Mouse (Mus musculus) cerebellum, adult 2 months (tissue): ENCODE measurements at regions not wholly inside any gene's neighbourhood (a gene's known extent, or its start where the extent isn't known, plus 50 kb on each side); places are given as distances from the start of the nearest gene placed in this dataset.

Experiments
- DNase-seq, 2 experiments: peaks; one replicate each; pipeline ENCODE4 v3.0.0; 2021
- H3K27ac ChIP-seq: fragments of 200-500 bp; 2 replicates; pipeline ENCODE4 v1.5.1; 2012; ENCODE audit warnings: low read length, control low read depth, inconsistent platforms; ENCODE audit not compliant: insufficient read depth
- H3K27me3 ChIP-seq: fragments of 200-500 bp; 2 replicates; pipeline ENCODE4 v1.6.1; 2012; ENCODE audit warnings: inconsistent platforms, mild to moderate bottlenecking, low read length, moderate library complexity; ENCODE audit not compliant: control insufficient read depth, insufficient read depth
- H3K4me1 ChIP-seq: fragments of 200-500 bp; 2 replicates; pipeline ENCODE4 v1.6.1; 2011; ENCODE audit warnings: low read length; ENCODE audit not compliant: control insufficient read depth, insufficient read depth
- H3K4me3 ChIP-seq: fragments of 200-500 bp; replicated peaks from 2 replicates; pipeline ENCODE3; 2011; ENCODE audit warnings: mild to moderate bottlenecking, low read depth, low read length, control low read depth; ENCODE audit not compliant: insufficient read depth
- CTCF ChIP-seq: fragments of 200-500 bp; IDR thresholded peaks from 2 replicates; pipeline ENCODE4 v1.5.1; 2011; ENCODE audit warnings: low read depth, mild to moderate bottlenecking, control low read depth, low read length, moderate library complexity, borderline replicate concordance; ENCODE audit not compliant: insufficient read depth
- POLR2A ChIP-seq: fragments of 200-500 bp; IDR thresholded peaks from 2 replicates; pipeline ENCODE4 v1.6.1; 2011; ENCODE audit warnings: low read length, control low read depth, borderline replicate concordance; ENCODE audit not compliant: insufficient read depth
- WGBS: fragments of 180-500 bp; shearing (Covaris S2); methylation state at CpG from one replicate; pipeline ENCODE4 v1.1.7; 2018; 5-methylcytosine and 5-hydroxymethylcytosine counted together

- Histone ChIP-seq H3K4me1 (no peaks in the 10 kb centered on the region), H3K27ac (no peak overlapping the region), H3K4me3 (no peak overlapping the region), H3K27me3 (peaks cover 2% of the 10 kb centered on the region; the same call in 1 of the 2 replicates)
- WGBS, result 92% methylated on average over 8 of the region's 8 CpGs
- TF ChIP-seq CTCF, result no peak
- TF ChIP-seq POLR2A, result no peak
- no peak for DNase-seq
Observed at GRCm38 (mm10) chr8:12062710-12063109, 215.9 kb upstream of the A230072I06Rik start.

GRCm38 (mm10) chr8:12064664-12065063, 214.0 kb upstream of the A230072I06Rik start:
- peaks cover 2% of the 10 kb centered on the region; the same call in 1 of the 2 replicates for H3K27me3 ChIP-seq
- no peak overlapping the region for H3K27ac ChIP-seq
- H3K4me3 ChIP-seq, result no peak overlapping the region
- no peaks in the 10 kb centered on the region for H3K4me1 ChIP-seq
- no peak for DNase-seq
- TF ChIP-seq CTCF (no peak), POLR2A (no peak)
- WGBS, result 70% methylated on average over 7 of the region's 7 CpGs

- Histone ChIP-seq H3K4me3 (no peak overlapping the region), H3K27ac (no peak overlapping the region), H3K27me3 (peaks cover 2% of the 10 kb centered on the region; the same call in 1 of the 2 replicates), H3K4me1 (no peaks in the 10 kb centered on the region)
- WGBS, result 82% methylated on average over 10 of the region's 10 CpGs
- no peak for DNase-seq
- no peak for TF ChIP-seq POLR2A
- TF ChIP-seq CTCF, result no peak
Observed at GRCm38 (mm10) chr8:12066454-12066853, 212.2 kb upstream of the A230072I06Rik start.

GRCm38 (mm10) chr8:12073311-12073999, 205.2 kb upstream of the A230072I06Rik start:
- 28% methylated on average over 6 of the region's 6 CpGs for WGBS
- DNase-seq, result no peak
- Histone ChIP-seq H3K27ac (no peak overlapping the region), H3K4me3 (no peak overlapping the region), H3K4me1 (no peaks in the 10 kb centered on the region; the same call in 1 of the 2 replicates), H3K27me3 (no peaks in the 10 kb centered on the region; the same call in 1 of the 2 replicates)
- TF ChIP-seq CTCF (no peak), POLR2A (no peak)

GRCm38 (mm10) chr8:12075943-12076342, 202.7 kb upstream of the A230072I06Rik start:
- Histone ChIP-seq H3K27ac (no peak overlapping the region), H3K4me3 (no peak overlapping the region), H3K27me3 (no peaks in the 10 kb centered on the region), H3K4me1 (no peaks in the 10 kb centered on the region; the same call in 1 of the 2 replicates)
- TF ChIP-seq CTCF, result no peak
- WGBS, result 91% methylated on average over 3 of the region's 3 CpGs
- no peak for DNase-seq

GRCm38 (mm10) chr8:12076811-12077375, 201.7 kb upstream of the A230072I06Rik start:
- Histone ChIP-seq H3K27me3 (no peaks in the 10 kb centered on the region), H3K4me1 (no peaks in the 10 kb centered on the region; the same call in 1 of the 2 replicates), H3K4me3 (no peak overlapping the region), H3K27ac (no peak overlapping the region)
- DNase-seq, result peak; percentile 8 to 17
- TF ChIP-seq POLR2A, result no peak
- TF ChIP-seq CTCF, result no peak
- 8% methylated on average over 10 of the region's 10 CpGs for WGBS

GRCm38 (mm10) chr8:12077896-12078295, 200.7 kb upstream of the A230072I06Rik start:
- TF ChIP-seq POLR2A (no peak), CTCF (no peak)
- H3K4me3 ChIP-seq, result no peak overlapping the region
- DNase-seq, result no peak
- no peaks in the 10 kb centered on the region; the same call in 1 of the 2 replicates for H3K4me1 ChIP-seq
- no peak overlapping the region for H3K27ac ChIP-seq
- H3K27me3 ChIP-seq, result no peaks in the 10 kb centered on the region
- 85% methylated on average over 2 of the region's 2 CpGs for WGBS
